Mouse (Mus musculus) neural tube, embryonic 12.5 days (tissue): Measurements from ENCODE around the gene Mgat4c. TPM values are rescaled to one million over a fixed set of nuclear protein-coding genes. Genes with fewer than 3 reads are reported as not detected.
A peak's percentile ranks its signal among the peaks of the same experiment; 100 is the strongest.

Experiments used
- ATAC-seq: fragments of 200-750 bp; cut with Nextera tagmentation; 2 replicates; pipeline ENCODE4 v1.8.0; 2017; ENCODE audit warnings: low read depth, mild to moderate bottlenecking, moderate TSS enrichment, moderate library complexity; ENCODE audit not compliant: low FRiP score
- H3K27ac ChIP-seq: fragments of 300-500 bp; sonication (generic); 2 replicates; pipeline ENCODE4 v1.5.1; 2016
- H3K27me3 ChIP-seq: fragments of 300-500 bp; sonication (generic); replicated peaks from 2 replicates; pipeline ENCODE4 v1.6.1; 2016; ENCODE audit warnings: mild to moderate bottlenecking
- H3K36me3 ChIP-seq: fragments of 300-500 bp; sonication (generic); 2 replicates; pipeline ENCODE4 v1.6.1; 2016; ENCODE audit warnings: mild to moderate bottlenecking
- H3K4me1 ChIP-seq: fragments of 300-500 bp; sonication (generic); 2 replicates; pipeline ENCODE4 v1.6.1; 2016
- H3K4me2 ChIP-seq: fragments of 300-500 bp; sonication (generic); replicated peaks from 2 replicates; pipeline ENCODE4 v1.6.1; 2016; ENCODE audit warnings: mild to moderate bottlenecking
- H3K4me3 ChIP-seq: fragments of 300-500 bp; sonication (generic); 2 replicates; pipeline ENCODE4 v1.5.1; 2016
- H3K9ac ChIP-seq: fragments of 300-500 bp; sonication (generic); 2 replicates; pipeline ENCODE4 v1.6.1; 2016; ENCODE audit warnings: mild to moderate bottlenecking
- H3K9me3 ChIP-seq: fragments of 300-500 bp; sonication (generic); 2 replicates; pipeline ENCODE4 v1.6.1; 2016; ENCODE audit warnings: mild to moderate bottlenecking
- WGBS: fragments of 180-500 bp; shearing (Covaris S2); methylation state at CpG from one replicate; pipeline ENCODE4 v1.1.7; 2016; 5-methylcytosine and 5-hydroxymethylcytosine counted together
- polyA plus RNA-seq: library from polyadenylated mRNA; unstranded; fragments of >200 nt; fragmentation: Nextera tagmentation; extraction: Ambion mirVana; gene quantifications from 2 replicates; pipeline ENCODE4 v1.2.1, GENCODE M21; 2016

The Mgat4c gene
- polyA plus RNA-seq, 1 experiment from 2014 or later, result 6.6 TPM

GRCm38 (mm10) chr10:101856115-101856514, 174.8 kb downstream of the Mgat4c start:
- Histone ChIP-seq H3K9me3 (no peaks in the 10 kb centered on the region), H3K36me3 (no peaks in the 10 kb centered on the region), H3K27ac (no peak overlapping the region), H3K4me1 (no peaks in the 10 kb centered on the region), H3K4me3 (no peak overlapping the region), H3K4me2 (no peak overlapping the region), H3K9ac (no peak overlapping the region), H3K27me3 (no peaks in the 10 kb centered on the region)
- WGBS, result 58% methylated on average over 2 of the region's 2 CpGs
- no peak for ATAC-seq

- Histone ChIP-seq H3K4me2 (no peak overlapping the region), H3K36me3 (no peaks in the 10 kb centered on the region), H3K4me1 (no peaks in the 10 kb centered on the region), H3K4me3 (no peak overlapping the region), H3K27me3 (no peaks in the 10 kb centered on the region), H3K9ac (no peak overlapping the region), H3K9me3 (no peaks in the 10 kb centered on the region), H3K27ac (no peak overlapping the region)
- WGBS, result 45% methylated on average over 1 of the region's 1 CpGs
- ATAC-seq, result no peak
Measured at GRCm38 (mm10) chr10:101889866-101890265, 208.6 kb downstream of the Mgat4c start.

- H3K4me1 ChIP-seq, result no peaks in the 10 kb centered on the region
- no peaks in the 10 kb centered on the region for H3K27me3 ChIP-seq
- ATAC-seq, result no peak
- no peak overlapping the region for H3K9ac ChIP-seq
- no peak overlapping the region for H3K4me3 ChIP-seq
- no peaks in the 10 kb centered on the region for H3K9me3 ChIP-seq
- no peak overlapping the region for H3K27ac ChIP-seq
- H3K4me2 ChIP-seq, result no peak overlapping the region
- H3K36me3 ChIP-seq, result no peaks in the 10 kb centered on the region
Measured at GRCm38 (mm10) chr10:101917328-101917814, 236.1 kb downstream of the Mgat4c start.

- no peak overlapping the region for H3K27ac ChIP-seq
- no peak overlapping the region for H3K4me2 ChIP-seq
- no peak overlapping the region for H3K9ac ChIP-seq
- no peaks in the 10 kb centered on the region for H3K36me3 ChIP-seq
- H3K4me3 ChIP-seq, result no peak overlapping the region
- ATAC-seq, result no peak
- H3K9me3 ChIP-seq, result no peaks in the 10 kb centered on the region
- H3K27me3 ChIP-seq, result no peaks in the 10 kb centered on the region
- WGBS, result 84% methylated on average over 4 of the region's 4 CpGs
- H3K4me1 ChIP-seq, result no peaks in the 10 kb centered on the region
Measured at GRCm38 (mm10) chr10:101997612-101998011, 316.3 kb downstream of the Mgat4c start.

- Histone ChIP-seq H3K9ac (no peak overlapping the region), H3K4me2 (no peak overlapping the region), H3K4me1 (no peaks in the 10 kb centered on the region), H3K27ac (no peak overlapping the region), H3K27me3 (no peaks in the 10 kb centered on the region), H3K9me3 (no peaks in the 10 kb centered on the region), H3K4me3 (no peak overlapping the region), H3K36me3 (no peaks in the 10 kb centered on the region)
- ATAC-seq, result no peak
- WGBS, result 74% methylated on average over 2 of the region's 2 CpGs
Measured at GRCm38 (mm10) chr10:102042513-102042912, 361.2 kb downstream of the Mgat4c start.

- Histone ChIP-seq H3K27me3 (no peaks in the 10 kb centered on the region), H3K4me1 (no peaks in the 10 kb centered on the region), H3K9me3 (no peaks in the 10 kb centered on the region), H3K9ac (no peak overlapping the region), H3K4me3 (no peak overlapping the region), H3K27ac (no peak overlapping the region), H3K4me2 (no peak overlapping the region), H3K36me3 (no peaks in the 10 kb centered on the region)
- ATAC-seq, result 0 out of 2 replicates have a peak, but pooled peaks have one; percentile 23
- WGBS, result 54% methylated on average over 3 of the region's 3 CpGs
Measured at GRCm38 (mm10) chr10:102056218-102056617, 374.9 kb downstream of the Mgat4c start.

- 24% methylated on average over 2 of the region's 2 CpGs for WGBS
- peak; percentile 49 for ATAC-seq
- no peak overlapping the region for H3K9ac ChIP-seq
- no peaks in the 10 kb centered on the region for H3K4me1 ChIP-seq
- no peak overlapping the region for H3K27ac ChIP-seq
- no peak overlapping the region for H3K4me2 ChIP-seq
- H3K27me3 ChIP-seq, result no peaks in the 10 kb centered on the region
- no peak overlapping the region for H3K4me3 ChIP-seq
- H3K36me3 ChIP-seq, result no peaks in the 10 kb centered on the region
- no peaks in the 10 kb centered on the region for H3K9me3 ChIP-seq
Measured at GRCm38 (mm10) chr10:102056975-102057565, 375.8 kb downstream of the Mgat4c start.

GRCm38 (mm10) chr10:102074541-102075398, 393.5 kb downstream of the Mgat4c start:
- Histone ChIP-seq H3K9ac (no peak overlapping the region), H3K36me3 (no peaks in the 10 kb centered on the region), H3K4me3 (no peak overlapping the region), H3K9me3 (no peaks in the 10 kb centered on the region), H3K27me3 (no peaks in the 10 kb centered on the region), H3K27ac (no peak overlapping the region), H3K4me1 (no peaks in the 10 kb centered on the region), H3K4me2 (no peak overlapping the region)
- no peak for ATAC-seq

GRCm38 (mm10) chr10:102123153-102123552, 441.9 kb downstream of the Mgat4c start:
- Histone ChIP-seq H3K9ac (no peak overlapping the region), H3K27me3 (no peaks in the 10 kb centered on the region), H3K4me2 (no peak overlapping the region), H3K4me3 (no peak overlapping the region), H3K36me3 (no peaks in the 10 kb centered on the region), H3K27ac (no peak overlapping the region), H3K4me1 (no peaks in the 10 kb centered on the region), H3K9me3 (no peaks in the 10 kb centered on the region)
- no peak for ATAC-seq
- 79% methylated on average over 1 of the region's 1 CpGs for WGBS

GRCm38 (mm10) chr10:102127340-102127739, 446.1 kb downstream of the Mgat4c start:
- 76% methylated on average over 4 of the region's 4 CpGs for WGBS
- no peak overlapping the region for H3K4me2 ChIP-seq
- H3K27me3 ChIP-seq, result no peaks in the 10 kb centered on the region
- H3K27ac ChIP-seq, result no peak overlapping the region
- no peaks in the 10 kb centered on the region for H3K9me3 ChIP-seq
- no peak for ATAC-seq
- H3K4me1 ChIP-seq, result no peaks in the 10 kb centered on the region
- no peak overlapping the region for H3K4me3 ChIP-seq
- H3K9ac ChIP-seq, result no peak overlapping the region
- H3K36me3 ChIP-seq, result no peaks in the 10 kb centered on the region

GRCm38 (mm10) chr10:102154865-102155264, 473.6 kb downstream of the Mgat4c start:
- Histone ChIP-seq H3K9ac (no peak overlapping the region), H3K9me3 (no peaks in the 10 kb centered on the region), H3K27ac (no peak overlapping the region), H3K4me3 (no peak overlapping the region), H3K4me1 (no peaks in the 10 kb centered on the region), H3K36me3 (no peaks in the 10 kb centered on the region), H3K27me3 (no peaks in the 10 kb centered on the region), H3K4me2 (no peak overlapping the region)
- ATAC-seq, result no peak
- WGBS, result 74% methylated on average over 5 of the region's 5 CpGs

GRCm38 (mm10) chr10:102155853-102156252, 474.6 kb downstream of the Mgat4c start:
- WGBS, result 51% methylated on average over 1 of the region's 1 CpGs
- Histone ChIP-seq H3K4me2 (no peak overlapping the region), H3K4me3 (no peak overlapping the region), H3K36me3 (no peaks in the 10 kb centered on the region), H3K4me1 (no peaks in the 10 kb centered on the region), H3K9ac (no peak overlapping the region), H3K9me3 (no peaks in the 10 kb centered on the region), H3K27ac (no peak overlapping the region), H3K27me3 (no peaks in the 10 kb centered on the region)
- 0 out of 2 replicates have a peak, but pooled peaks have one; percentile 42 for ATAC-seq
